Mouse (Mus musculus) MN1 (cell line): ENCODE results near the gene Ikzf3.
A peak's percentile ranks its signal among the peaks of the same experiment; 100 is the strongest.

ENCODE experiments used
- DNase-seq: peaks from one replicate; pipeline ENCODE4 v3.0.0-alpha.2; 2016; ENCODE audit warnings: low spot score

Ikzf3 gene

DNA sequence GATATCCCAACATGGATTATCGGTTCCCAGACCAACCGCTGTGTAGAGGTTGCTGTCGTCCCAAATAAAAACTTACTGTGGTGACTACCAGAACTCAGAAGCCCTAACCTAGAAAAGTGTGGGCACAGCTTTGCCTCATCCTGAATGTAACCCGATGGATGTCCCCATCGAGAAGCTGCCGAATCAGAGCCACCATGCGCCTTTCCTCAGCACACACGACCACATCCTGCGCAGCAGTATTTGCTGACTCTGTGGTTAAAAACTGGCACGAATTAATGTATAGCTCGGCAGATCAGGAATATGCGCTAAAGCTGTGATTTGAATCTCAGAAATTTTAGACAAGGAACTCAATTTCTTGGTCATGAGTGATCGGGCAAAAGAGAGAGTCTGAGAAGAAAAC, 33.0 kb downstream of the Ikzf3 start:
- DNase-seq = no peak

DNA sequence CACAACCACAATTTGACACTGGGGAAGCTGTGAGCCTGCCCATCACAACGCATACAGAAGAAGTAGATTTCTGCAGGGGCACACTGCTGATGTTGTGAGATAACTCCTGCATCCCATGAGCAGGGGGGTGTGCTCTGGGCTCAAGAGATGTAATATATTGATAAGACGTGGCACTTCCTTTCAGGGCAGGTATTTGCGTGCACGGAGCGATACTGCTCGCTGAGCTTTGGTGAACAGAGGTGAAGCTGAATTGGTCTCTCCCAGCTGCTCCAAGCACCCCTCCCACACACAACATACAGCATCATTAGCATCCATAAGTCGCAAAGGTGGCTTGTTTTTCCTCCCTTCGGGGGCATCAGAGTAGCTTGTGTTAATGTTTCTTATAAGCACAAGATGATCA, 35.7 kb downstream of the Ikzf3 start:
- DNase-seq = no peak

DNA sequence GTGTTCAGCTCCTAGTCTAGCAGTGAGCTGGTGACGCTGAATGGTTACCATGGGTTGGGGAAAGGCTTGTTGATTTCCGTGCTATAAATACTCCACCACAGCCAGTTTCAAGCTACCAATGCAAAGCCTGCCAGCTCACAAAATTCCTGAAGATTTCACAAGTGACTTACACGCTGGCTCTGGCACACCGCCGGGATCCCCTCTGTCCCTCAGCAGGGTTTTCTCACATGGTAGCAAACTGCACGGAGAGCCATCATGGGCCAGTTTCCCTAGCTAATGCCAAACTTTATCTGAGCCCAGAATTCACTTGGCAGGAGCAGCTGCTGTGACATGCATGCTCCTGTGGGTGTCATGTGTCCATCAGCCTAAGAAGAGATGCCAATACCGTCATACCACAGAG, 36.4 kb downstream of the Ikzf3 start:
- DNase-seq = no peak

DNA sequence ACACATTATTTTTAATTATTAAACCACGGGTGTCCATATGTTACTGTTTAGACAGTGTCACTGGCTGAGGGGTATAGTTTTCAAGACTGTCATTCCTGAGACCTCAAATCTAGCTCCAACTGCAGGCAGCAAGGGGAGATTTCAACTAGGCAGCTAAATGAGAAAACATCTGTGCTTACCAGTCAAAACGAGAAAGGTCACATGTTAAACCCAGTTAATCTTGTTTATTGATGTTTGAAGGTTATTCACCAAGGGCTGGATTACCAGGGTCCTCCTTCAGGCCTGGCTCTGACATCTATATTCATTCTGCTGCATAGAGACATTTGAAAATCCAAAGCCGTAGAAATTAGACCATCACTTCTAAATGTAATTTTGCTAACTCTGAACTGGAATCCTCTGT, 40.9 kb downstream of the Ikzf3 start:
- no peak for DNase-seq

DNA sequence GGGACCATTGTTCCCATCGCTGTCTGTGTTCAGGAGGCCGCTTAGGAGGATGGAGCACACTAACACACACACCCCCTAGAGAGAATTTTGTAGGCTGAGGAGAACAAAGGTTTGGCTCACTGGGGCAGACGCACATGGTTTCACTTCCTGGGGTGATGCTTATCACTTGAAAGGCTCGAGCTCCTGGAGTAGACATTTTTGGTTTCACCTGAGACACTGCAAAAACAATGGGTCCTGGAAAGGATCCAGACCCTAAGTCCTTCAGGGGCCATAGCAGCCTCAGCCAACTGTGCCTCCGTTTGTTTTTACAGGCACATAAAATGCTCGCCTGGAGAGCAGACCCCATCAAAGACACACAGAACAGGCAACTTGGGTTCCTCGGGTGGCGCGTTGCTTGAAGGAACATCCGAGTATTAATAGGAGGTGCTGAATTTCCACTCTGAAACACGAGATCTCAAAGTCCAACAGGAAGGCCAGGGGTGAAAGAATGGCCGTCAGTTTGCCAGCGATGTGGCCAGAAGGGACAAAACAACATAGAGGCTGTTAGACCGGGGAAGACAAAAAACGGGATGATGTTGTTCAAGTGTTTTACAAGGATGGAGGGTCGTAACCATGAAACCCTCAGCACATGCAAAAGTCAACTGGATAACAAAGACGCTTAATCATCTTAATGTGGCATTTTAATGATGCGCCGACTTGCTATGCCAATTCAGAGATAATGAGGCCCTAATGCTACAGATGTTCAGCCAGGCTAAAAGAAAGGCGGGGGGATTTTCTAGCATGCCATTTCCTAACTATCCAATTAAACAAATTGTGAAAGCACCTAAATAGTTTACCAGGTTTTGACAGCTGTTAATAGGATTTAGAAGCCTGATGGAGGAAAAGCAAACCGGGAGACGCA, 48.2 kb downstream of the Ikzf3 start:
- DNase-seq = peak; percentile 19

DNA sequence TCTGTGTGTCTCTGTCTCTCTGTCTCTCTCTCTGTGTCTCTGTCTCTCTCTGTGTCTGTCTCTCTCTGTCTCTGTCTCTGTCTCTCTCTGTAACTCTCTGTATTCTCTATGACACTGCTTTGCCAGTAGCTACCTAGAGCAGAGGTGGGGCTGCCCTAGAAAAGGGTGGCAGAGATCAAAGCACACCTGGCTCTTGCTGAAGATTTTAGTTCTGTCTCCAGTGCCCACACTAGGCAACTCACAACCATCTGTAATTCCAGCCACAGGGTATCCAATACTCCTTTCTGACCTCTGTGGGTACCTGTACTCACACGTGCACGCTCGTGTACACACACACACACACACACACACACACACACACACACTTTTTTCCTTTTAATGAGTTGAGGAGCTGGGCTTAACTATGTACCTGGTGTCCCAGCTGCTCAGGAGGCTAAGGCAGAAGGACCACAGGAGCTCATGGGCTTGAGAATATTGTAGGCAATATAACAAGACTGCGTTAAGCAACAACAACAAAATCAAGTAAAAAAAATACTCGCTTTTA, 50.6 kb downstream of the Ikzf3 start:
- no peak for DNase-seq

GRCm38 (mm10) chr11:98493394-98493793, 52.4 kb downstream of the Ikzf3 start:
- no peak for DNase-seq

- no peak for DNase-seq
Measured at GRCm38 (mm10) chr11:98492959-98493358, 52.9 kb downstream of the Ikzf3 start.

GRCm38 (mm10) chr11:98491571-98491970, 54.3 kb downstream of the Ikzf3 start:
- DNase-seq = no peak

- no peak for DNase-seq
Measured at GRCm38 (mm10) chr11:98488540-98489234, 57.1 kb downstream of the Ikzf3 start.

GRCm38 (mm10) chr11:98487526-98488040, 58.2 kb downstream of the Ikzf3 start:
- DNase-seq = no peak

GRCm38 (mm10) chr11:98485749-98486148, 60.1 kb downstream of the Ikzf3 start:
- no peak for DNase-seq

GRCm38 (mm10) chr11:98482067-98482466, 63.8 kb downstream of the Ikzf3 start:
- no peak for DNase-seq

DNA sequence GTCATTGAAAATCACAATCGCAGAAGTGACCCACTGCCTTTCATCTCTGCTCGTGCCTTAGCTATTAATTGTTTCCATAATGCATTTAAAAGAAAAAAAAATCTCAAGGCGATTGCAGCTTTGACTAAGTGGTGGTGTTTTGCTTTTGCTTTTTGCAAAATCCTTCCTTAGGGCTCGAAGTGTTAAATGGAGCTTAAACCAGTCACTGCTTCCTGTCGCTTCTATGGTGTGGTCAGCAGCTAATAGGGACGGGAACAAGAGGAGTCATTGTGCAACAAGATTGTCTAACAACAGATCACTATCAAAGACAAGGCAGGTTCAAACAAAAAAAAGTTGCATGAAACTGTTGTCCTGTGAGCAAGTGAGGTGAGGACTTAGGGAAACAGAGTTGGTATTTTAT, 64.6 kb downstream of the Ikzf3 start:
- DNase-seq = no peak

- no peak for DNase-seq
Measured at GRCm38 (mm10) chr11:98479940-98480497, 65.8 kb downstream of the Ikzf3 start.

GRCm38 (mm10) chr11:98479026-98479939, 66.5 kb downstream of the Ikzf3 start:
- no peak for DNase-seq

- no peak for DNase-seq
Measured at GRCm38 (mm10) chr11:98477011-98477701, 68.7 kb downstream of the Ikzf3 start.

- no peak for DNase-seq
Measured at GRCm38 (mm10) chr11:98476434-98476807, 69.4 kb downstream of the Ikzf3 start.

DNA sequence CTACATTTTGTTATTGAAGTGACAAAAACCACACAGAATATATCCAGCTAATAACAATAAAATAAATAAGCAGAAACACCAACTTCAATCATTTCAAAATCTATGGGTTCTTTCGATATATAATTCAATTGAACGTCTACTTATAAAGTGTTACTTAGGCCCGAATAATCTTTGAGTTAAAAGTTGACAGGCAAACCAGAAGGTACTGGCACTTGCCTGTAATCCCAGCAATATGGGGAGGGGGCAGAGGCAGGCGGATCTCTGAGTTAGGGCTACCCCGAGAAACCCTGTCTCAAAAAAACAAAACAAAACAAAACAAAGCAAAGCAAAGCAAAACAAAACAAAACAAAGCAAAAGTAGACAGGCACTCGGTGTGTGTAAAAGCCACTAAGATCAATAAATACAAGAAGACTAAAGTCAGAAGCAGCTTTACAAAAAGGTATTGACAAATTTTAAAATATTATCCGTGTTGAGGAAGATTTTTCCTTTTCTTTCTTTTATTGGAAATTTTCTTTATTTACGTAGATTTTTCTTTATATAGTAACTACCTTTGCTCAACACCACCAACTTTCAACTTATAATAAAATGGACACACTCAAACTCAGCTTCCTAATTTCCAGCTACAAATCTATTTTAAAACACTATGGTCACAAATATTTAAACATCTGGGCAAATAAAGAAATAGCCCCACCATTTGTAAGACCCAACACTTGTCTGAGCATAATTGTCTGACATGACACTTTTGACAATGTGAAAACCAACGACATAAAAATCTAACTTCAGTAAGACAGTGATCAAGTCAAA, 70.0 kb downstream of the Ikzf3 start:
- no peak for DNase-seq

DNA sequence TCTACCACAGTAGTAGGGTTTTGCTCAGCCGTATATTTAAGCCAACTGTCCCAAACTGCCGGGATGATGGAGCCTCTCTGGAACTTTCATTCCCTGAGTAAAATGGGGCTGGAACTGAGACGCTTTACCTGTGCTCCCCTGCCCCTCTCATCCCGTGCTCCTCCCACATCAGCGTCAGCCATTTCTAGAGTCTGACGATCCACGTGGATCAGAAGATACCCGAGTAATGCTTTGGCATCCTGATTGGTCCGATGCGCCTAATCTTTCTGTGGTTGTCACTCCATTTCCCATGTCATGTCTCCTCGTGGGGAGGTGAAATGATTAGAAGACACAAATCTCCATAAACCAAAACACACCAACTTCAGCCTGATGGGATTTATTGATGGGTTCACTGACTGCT, 70.9 kb downstream of the Ikzf3 start:
- no peak for DNase-seq
